Mouse (Mus musculus) cortical plate, adult 2 months (tissue): Measurements from ENCODE around the gene Ttk. TPM values are rescaled to one million over a fixed set of nuclear protein-coding genes. Genes with fewer than 3 reads are reported as not detected.

ENCODE experiments used
- H3K27ac ChIP-seq: fragments of 200-500 bp; 2 replicates; pipeline ENCODE4 v1.5.1; 2012; ENCODE audit warnings: low read length, control low read depth, inconsistent platforms; ENCODE audit not compliant: insufficient read depth
- H3K4me1 ChIP-seq: fragments of 200-500 bp; 2 replicates; pipeline ENCODE4 v1.6.1; 2011; ENCODE audit warnings: low read length; ENCODE audit not compliant: control insufficient read depth, insufficient read depth
- H3K4me3 ChIP-seq: fragments of 200-500 bp; 2 replicates; pipeline ENCODE4 v1.5.1; 2011; ENCODE audit warnings: mild to moderate bottlenecking, low read length, control low read depth; ENCODE audit not compliant: insufficient read depth
- CTCF ChIP-seq: fragments of 200-500 bp; IDR thresholded peaks from 2 replicates; pipeline ENCODE4 v1.5.1; 2011; ENCODE audit warnings: mild to moderate bottlenecking, control low read depth, low read length; ENCODE audit not compliant: insufficient read depth; ENCODE audit errors: extremely low read depth
- POLR2A ChIP-seq: fragments of 200-500 bp; IDR thresholded peaks from 2 replicates; pipeline ENCODE4 v1.6.1; 2011; ENCODE audit warnings: mild to moderate bottlenecking, low read length, control low read depth; ENCODE audit not compliant: insufficient read depth; ENCODE audit errors: extremely low read depth
- polyA plus RNA-seq: library from polyadenylated mRNA; depleted of rRNA; stranded (reverse); fragments of >200 nt; gene quantifications from 2 replicates; pipeline ENCODE4 v1.2.3, GENCODE M21; 2012; rRNA removed

Ttk gene
- 0.34 and 0.35 TPM in 2 replicates for polyA plus RNA-seq

- Histone ChIP-seq H3K27ac (peak within 1 kb of the TSS; percentile 13; the same call in 1 of the 2 replicates), H3K4me1 (no peaks in the 10 kb centered on the region), H3K4me3 (peak within 1 kb of the TSS; percentile 67)
- TF ChIP-seq POLR2A (peak; percentile 84), CTCF (no peak)
These were observed at the start of gene Ttk for GRCm38 (mm10) chr9:83833811-83834747. Gene Ttk, plus strand, starts transcription at chr9:83834689.

- Histone ChIP-seq H3K4me3 (no peak overlapping the region), H3K27ac (no peak overlapping the region), H3K4me1 (0 out of 2 replicates have a peak, but pooled peaks cover 1% of the 10 kb centered on the region)
- TF ChIP-seq POLR2A, result no peak
- TF ChIP-seq CTCF, result no peak
These were observed 49.0 kb upstream of the Ttk start for GRCm38 (mm10) chr9:83785501-83785900.

GRCm38 (mm10) chr9:83789326-83789725 is 45.2 kb upstream of the Ttk start:
- Histone ChIP-seq H3K4me1 (0 out of 2 replicates have a peak, but pooled peaks cover 1% of the 10 kb centered on the region), H3K27ac (no peak overlapping the region), H3K4me3 (no peak overlapping the region)
- TF ChIP-seq CTCF (no peak), POLR2A (no peak)

GRCm38 (mm10) chr9:83796875-83797274 is 37.6 kb upstream of the Ttk start:
- Histone ChIP-seq H3K4me3 (no peak overlapping the region), H3K27ac (no peak overlapping the region), H3K4me1 (peaks cover 6% of the 10 kb centered on the region; the same call in 1 of the 2 replicates)
- TF ChIP-seq CTCF, result no peak
- no peak for TF ChIP-seq POLR2A

GRCm38 (mm10) chr9:83797898-83798297 is 36.6 kb upstream of the Ttk start:
- TF ChIP-seq POLR2A (no peak), CTCF (no peak)
- H3K4me1 ChIP-seq, result peaks cover 11% of the 10 kb centered on the region; the same call in 1 of the 2 replicates
- no peak overlapping the region for H3K27ac ChIP-seq
- no peak overlapping the region for H3K4me3 ChIP-seq

GRCm38 (mm10) chr9:83804341-83804740 is 30.1 kb upstream of the Ttk start:
- TF ChIP-seq POLR2A (no peak), CTCF (no peak)
- Histone ChIP-seq H3K4me3 (peak overlapping the region; percentile 85), H3K4me1 (peaks cover 6% of the 10 kb centered on the region; the same call in 1 of the 2 replicates), H3K27ac (no peak overlapping the region)

GRCm38 (mm10) chr9:83805164-83805976 is 29.1 kb upstream of the Ttk start:
- Histone ChIP-seq H3K27ac (peak overlapping the region; percentile 84), H3K4me3 (peak overlapping the region; percentile 85), H3K4me1 (peaks cover 6% of the 10 kb centered on the region; the same call in 1 of the 2 replicates)
- no peak for TF ChIP-seq CTCF
- no peak for TF ChIP-seq POLR2A

- TF ChIP-seq POLR2A (peak; percentile 92), CTCF (no peak)
- Histone ChIP-seq H3K27ac (peak within 1 kb of the TSS; percentile 84), H3K4me3 (peak within 1 kb of the TSS; percentile 85), H3K4me1 (peaks cover 6% of the 10 kb centered on the region; the same call in 1 of the 2 replicates)
These were observed 28.3 kb upstream of the Ttk start, which contains the start of gene Elovl4 for GRCm38 (mm10) chr9:83805977-83806815. Gene Elovl4, minus strand, starts transcription at chr9:83806277.
